Mouse (Mus musculus): ENCODE measurements around the gene Gm1043.
A peak's percentile ranks its signal among the peaks of the same experiment; 100 is the strongest.

The Gm1043 gene

DNA sequence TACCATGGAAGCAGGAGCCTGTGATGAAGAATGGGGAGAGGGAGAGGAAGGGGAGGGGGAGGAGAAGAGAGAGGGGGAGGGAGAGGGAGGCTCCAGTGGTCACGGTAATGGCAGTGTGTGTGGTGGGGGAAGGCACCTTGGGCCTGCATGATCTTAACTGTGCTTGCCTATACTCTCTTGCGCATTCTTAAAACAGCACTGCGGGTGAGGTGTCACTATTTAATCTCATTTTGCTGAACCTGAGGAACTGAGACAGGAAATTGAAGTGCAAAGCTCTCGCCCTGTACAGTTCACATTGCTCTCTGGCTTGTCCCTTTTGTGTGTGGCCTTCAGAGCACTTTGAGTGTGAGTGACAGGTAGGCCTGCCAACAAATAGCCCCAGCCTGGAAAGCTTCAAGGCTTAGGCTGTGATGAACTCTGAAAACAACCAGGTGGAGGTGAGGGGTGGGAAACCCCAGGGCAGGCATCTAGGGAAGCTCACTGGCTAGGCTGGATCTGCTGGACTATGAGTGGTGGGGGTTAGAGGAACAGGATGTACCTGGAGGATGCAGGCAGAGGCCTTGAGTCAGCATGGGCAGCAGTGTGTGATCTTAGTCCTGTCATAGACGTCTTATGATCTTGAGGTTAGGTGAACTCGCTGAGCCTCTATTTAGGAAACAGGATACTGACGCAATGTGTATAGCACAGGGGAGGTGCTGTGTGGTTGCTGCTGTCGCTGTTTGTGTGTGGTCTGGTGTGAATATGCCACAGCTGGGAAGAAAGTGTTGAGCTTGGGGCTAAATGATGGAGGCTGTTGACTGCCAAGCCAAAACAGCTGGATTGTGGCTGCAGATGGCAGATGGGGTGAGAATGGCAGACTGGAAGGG is 18.2 kb upstream of the Gm1043 start:
- DNase-seq (ENCODE audit: low spot score): peak; percentile 28

DNA sequence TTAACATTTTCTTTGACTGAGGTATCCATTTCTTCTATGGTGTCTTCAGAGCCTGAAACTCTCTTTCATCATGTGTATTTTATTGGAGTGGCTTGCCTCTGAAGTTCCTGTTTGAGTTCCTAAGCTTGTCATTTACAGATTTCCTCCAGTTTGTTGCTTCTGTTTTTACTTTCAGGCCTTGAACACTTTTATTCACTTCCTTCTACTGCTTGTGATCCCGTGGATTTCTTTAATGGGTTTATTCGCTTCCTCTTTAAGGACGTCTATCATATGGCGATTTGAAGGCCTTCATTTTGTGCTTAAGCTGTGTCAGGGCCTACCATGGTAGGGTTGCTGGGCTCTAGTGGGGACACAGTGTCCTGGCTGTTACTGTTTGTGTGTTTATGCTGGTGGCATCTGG is 11.5 kb upstream of the Gm1043 start:
- no peak for DNase-seq (ENCODE audit: low spot score)

DNA sequence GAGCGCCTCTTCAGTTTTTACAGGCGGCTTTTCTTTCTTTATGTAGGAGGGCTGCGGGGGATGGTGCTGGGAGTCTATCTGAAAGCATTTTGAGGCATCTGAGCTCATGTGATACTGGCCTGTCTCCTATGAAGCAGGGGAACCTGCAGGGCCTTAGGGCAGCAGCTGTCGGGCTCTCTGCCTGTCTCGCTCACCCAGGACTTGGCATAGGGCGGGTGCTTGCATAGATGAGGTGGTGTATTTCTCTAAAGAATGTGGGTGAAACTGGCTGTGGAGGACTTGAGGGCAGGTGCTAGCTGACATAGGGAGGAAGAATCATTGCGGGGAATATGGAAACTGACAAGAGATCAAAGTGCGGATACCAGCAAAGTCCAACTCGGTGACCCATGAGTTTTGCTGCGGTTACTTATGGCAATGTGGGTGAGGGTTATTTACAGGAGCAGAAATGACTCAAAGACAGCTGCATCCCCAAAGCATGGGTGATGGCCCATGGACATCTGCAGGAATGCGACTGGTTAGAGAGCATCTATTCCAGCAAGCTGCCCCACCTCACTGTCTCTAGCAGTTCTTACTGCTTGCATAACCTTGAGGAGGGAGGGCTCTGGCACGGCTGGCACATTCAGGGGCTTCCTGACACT is 8.4 kb upstream of the Gm1043 start:
- DNase-seq (ENCODE audit: low spot score): no peak

DNA sequence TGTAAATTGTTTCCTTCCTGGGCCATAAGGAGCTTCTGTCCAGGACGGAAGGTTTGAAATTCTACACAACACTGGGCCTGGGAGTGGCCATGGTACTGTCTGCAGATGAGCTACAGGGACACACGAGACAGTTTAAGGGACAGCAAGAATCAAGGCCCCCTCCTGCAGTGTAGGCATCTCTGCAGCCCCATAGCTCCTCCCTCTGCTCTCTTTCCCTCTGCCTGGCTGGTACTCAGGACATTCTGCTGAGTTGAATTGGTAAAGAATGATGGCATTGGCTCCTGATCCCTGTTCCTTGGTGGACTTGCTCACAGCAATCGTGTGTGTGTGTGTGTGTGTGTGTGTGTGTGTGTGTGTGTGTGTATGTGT is 7.9 kb upstream of the Gm1043 start:
- no peak for DNase-seq (ENCODE audit: low spot score)

DNA sequence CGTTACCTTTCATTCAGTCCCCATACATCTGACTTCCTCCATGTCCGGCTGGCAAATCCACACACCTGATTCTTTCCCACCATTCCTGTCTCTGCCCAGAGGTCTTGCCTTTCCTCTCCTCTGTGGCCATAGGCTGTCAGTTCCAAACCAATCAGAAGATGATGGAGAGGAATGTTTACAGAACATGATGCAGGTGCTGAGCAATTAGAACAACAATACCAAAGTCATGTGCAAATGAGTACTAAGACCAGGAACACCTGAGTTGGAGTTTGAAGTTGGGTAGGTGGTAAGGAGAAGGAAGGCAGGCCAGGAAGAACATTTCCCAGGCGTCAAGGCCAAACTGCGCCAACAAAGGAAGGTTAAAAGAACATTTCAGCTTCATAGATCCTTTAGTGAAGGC is 5.7 kb upstream of the Gm1043 start:
- DNase-seq (ENCODE audit: low spot score): no peak

DNA sequence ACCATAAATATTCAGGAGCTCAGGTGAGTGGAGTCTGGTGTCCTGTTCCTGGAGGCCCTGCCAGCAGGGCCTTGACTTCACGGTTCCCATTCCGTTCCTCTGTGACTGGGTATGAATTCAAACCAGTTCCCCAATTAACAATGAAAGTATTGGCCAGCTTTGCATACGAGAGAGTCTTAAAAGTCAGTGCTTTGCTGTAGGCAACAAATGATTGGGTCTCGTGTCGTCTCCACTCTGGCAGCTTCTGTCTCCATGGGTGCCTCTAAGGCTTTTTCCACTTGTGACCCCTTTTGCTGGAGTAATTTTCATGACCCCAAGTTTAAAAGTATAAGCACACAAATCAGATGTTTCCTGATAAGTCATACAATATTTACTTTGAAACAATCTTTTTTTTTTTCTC is 4.6 kb upstream of the Gm1043 start:
- no peak for DNase-seq (ENCODE audit: low spot score)

DNA sequence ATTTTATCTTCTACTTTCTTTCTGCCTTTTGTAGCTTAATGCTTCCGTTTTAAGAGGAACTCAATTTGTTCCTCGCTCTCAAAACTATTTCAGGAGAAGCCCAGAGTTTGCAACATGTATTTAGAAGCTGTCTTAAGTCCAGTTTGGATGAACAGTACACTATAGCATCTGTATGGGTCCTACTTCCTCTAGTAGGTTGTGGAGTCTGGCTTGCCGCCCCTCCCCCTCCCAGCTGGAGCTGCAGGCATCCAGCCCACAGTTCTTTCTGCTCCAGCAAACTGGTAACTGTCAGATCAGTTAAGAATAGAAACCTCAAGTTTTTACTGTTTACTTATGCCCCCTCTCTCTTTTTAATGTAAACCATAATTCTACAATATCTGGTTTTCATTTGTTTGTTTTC is 2.8 kb upstream of the Gm1043 start:
- DNase-seq (ENCODE audit: low spot score): no peak

DNA sequence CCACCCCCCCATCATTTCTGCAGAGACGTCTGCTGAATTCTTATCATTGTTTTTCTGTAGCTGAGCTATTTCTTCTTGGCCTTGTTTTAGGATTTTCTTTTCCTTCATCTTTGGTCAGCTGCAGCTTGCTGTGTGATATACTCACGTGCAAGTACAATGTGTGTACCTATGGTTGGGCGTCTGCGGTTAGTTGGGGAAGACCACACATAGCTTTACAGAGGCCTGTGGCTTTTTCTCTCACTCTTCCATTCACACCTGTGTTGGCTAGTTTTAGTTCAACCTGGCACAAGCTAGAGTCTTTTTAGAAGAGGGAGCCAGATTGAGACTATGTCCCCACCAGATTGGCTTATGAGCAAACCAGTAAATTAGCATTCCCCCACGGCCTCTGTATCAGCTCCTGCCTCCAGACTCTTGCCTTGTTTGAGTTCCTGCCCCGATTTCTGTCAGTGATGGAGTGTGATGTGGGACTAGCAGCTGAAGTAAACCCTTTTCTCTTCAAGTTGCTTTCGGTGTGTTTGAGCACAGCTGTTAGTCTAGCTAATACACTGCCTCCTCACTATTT is 1.9 kb upstream of the Gm1043 start:
- DNase-seq (ENCODE audit: low spot score): no peak

DNA sequence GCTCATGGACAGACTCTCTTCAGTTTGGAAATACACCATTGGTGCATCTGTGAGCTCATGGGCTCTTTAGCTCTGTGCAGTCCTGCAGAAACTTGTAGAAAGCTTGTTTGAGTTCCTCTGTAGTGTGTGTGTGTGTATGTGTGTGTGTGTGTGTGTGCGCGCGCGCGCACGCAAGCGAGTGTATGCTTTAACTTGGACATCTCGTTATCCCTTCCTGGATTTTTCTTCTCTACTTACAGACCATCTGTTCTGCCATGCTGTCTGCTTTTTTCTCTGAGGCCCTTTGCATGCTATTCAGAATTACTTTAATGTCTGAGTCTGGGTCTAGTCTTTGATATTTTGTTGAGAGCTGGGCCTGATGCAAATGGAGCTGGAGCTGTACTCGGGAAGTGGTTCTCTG is 1.3 kb upstream of the Gm1043 start:
- no peak for DNase-seq (ENCODE audit: low spot score)

DNA sequence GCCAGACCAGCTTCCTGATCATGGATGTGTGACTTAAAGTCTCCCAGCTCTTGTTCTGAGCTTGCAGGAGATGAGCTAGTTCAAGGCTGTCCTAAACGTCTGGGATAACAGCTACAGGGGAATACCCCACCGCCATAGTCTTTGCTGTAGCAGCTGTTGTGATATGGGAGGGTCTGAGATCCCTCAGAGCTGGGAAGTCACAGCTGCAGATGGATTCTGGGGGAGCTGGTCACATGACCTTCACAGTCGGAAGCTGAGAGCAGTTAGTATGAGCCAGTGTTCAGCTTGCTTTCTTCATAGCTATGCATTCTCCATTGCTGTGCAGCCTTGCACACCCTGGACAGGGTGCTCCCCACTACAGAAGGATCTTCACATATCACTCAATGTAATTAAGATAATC is 748 bp downstream of the Gm1043 start:
- no peak for DNase-seq (ENCODE audit: low spot score)

DNA sequence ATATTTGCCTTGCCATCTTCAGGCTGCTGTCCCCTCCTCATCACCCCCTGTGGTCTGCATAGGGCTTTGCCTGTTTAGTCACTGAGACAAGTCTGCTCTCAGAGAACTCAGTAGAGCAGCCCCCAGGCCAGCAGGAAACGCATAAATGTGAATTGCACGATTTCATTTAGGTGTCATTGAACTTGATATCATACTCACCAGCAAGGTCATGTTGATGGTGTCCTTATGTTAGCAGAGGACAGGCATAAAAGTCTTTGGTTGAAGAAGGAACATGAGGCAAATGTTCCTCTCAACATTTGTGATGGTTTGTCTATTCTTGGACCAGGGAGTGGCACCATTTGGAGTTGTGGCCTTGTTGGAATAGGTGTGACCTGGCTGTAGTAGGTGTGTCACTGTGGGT is 2.6 kb downstream of the Gm1043 start:
- DNase-seq (ENCODE audit: low spot score): no peak

DNA sequence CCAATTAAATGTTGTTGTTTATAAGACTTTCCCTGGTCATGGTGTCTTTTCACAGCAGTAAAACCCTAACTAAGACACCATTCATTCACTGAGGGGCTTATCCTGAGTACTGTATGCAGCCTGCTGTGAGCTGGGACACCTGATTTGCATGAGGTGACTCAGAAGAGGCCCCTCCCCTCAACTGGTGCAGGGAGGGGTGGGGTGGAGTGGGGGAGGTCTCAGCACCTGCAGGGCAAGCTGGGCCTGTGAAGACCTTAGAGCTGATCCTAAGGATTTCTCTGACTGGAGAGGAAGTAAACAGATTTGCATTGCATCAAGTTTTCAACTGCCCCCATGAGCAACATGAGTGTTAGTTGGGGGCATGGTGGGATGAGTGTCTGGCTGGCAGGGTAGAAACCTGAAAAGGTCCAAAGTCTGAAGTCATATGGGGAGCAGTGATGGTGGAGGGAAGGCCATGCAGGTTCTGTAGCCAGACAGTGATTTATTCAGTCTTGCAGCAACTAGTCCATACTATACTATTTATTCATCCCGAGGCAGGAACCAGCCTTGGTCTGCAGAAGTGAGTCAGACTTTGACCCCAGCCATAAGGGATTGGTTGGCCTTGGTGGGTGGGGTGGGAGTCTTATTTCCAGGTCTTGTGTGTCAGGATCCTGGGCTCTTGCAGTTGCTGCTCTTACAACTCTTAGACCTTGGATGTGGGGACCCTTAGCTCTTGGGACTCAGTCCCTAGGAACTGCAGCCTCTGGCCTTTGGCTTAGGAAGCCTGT is 3.4 kb downstream of the Gm1043 start:
- DNase-seq (ENCODE audit: low spot score): no peak

DNA sequence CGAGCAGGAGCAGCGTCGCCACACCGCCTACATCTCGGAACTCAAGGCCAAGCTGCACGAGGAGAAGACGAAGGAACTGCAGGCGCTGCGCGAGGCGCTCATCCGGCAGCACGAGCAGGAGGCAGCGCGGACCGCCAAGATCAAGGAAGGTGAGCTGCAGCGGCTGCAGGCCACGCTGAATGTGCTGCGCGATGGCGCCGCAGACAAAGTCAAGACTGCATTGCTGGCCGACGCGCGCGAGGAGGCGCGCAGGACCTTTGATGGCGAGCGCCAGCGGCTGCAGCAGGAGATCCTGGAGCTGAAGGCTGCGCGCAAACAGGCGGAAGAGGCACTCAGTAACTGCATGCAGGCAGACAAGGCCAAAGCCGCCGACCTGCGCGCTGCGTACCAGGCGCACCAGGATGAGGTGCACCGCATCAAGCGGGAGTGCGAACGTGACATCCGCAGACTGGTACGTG is 6.0 kb downstream of the Gm1043 start:
- no peak for DNase-seq (ENCODE audit: low spot score)

DNA sequence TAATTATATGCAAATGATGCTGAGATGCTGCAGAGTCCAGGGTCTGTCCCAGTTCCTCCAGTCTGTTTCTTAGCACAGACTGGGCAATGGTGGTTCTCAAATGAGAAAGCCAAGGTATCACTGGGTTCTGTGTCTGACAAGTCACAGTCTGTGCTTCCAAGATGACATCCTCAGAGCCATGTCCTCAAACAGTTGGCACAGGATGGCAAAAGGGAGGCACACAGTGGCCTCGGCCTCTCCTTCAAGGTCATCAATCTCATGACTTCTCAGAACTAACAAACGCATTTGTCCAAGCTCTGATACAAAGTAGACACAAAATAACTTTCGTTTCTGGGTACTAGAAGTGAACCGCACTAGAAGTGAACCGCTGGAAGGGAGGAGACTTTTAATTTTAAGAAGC is 9.8 kb downstream of the Gm1043 start:
- no peak for DNase-seq (ENCODE audit: low spot score)

DNA sequence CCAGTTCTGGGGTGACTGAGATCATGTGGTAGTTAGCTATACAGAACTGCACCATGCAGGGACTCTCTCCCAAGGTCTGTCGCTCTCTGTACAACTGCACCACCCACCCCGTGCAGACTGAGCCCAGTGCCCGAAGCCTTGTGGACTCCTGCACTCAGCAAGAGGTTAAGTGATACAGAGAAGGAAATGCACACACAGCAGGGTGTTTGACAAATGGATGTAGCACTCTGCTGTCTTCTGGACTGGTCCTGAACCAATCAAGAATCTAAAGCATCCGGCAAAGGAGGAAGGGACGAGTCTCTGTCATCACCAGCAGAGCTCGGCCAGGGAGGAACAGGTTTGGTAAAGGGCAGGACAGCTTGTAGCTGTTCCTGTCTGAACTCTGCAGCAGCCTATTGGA is 12.4 kb downstream of the Gm1043 start:
- DNase-seq (ENCODE audit: low spot score): no peak

DNA sequence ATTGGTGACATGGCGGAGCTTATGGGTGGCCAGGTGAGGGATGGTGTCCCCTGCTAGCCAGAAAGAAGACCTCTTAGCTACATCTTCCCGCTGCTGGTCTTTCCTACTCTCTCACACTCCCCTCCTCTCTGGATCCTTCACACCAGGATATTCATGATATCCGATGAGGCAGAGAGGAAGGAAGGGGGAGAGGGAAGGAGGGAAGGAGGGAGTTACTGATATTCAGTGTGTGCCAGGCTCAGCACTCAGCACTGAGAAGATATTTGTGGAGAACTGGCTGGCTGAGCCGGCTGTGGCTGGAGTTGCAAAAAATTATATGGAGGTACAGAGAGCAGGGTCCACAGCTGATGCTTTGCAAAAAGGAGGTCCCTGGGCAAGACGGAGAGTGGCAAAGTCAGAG is 15.6 kb downstream of the Gm1043 start:
- DNase-seq (ENCODE audit: low spot score): no peak

DNA sequence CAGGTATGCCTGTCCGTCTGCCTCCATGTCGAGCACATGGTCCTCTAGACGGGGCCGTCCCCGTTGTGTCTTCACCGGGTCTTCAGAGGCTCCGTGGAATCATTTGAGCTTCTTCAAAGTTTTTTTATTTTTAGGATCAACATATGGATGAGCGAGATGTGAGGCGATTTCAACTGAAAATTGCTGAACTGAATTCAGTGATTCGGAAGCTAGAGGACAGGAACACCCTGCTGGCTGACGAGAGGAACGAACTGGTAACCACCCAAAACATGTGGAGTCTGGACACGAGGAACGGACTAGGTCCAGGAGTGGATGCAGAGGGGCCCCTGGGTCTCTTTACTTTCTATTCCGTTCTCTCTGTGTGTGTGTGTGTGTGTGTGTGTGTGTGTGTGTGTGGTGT is 16.5 kb downstream of the Gm1043 start:
- no peak for DNase-seq (ENCODE audit: low spot score)

DNA sequence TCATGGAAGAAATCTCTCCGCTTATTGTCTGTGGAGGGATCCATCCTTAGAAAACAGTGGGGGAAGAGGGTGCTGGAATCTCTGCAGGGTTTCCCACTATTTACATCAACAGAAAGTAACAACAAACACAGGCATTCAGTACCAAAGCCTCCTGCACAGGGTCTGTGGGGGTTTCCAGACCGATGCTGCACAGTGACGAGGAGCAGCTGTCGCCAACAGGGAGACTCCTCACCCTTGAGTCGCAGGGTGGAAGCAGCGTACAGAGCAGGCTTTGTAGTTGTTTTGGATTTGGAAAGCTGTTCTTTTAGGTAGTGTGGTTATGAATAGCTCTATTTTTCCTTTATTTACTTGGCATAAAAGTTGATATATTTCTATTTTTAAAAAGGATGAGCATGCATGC is 16.9 kb downstream of the Gm1043 start:
- DNase-seq (ENCODE audit: low spot score): no peak

DNA sequence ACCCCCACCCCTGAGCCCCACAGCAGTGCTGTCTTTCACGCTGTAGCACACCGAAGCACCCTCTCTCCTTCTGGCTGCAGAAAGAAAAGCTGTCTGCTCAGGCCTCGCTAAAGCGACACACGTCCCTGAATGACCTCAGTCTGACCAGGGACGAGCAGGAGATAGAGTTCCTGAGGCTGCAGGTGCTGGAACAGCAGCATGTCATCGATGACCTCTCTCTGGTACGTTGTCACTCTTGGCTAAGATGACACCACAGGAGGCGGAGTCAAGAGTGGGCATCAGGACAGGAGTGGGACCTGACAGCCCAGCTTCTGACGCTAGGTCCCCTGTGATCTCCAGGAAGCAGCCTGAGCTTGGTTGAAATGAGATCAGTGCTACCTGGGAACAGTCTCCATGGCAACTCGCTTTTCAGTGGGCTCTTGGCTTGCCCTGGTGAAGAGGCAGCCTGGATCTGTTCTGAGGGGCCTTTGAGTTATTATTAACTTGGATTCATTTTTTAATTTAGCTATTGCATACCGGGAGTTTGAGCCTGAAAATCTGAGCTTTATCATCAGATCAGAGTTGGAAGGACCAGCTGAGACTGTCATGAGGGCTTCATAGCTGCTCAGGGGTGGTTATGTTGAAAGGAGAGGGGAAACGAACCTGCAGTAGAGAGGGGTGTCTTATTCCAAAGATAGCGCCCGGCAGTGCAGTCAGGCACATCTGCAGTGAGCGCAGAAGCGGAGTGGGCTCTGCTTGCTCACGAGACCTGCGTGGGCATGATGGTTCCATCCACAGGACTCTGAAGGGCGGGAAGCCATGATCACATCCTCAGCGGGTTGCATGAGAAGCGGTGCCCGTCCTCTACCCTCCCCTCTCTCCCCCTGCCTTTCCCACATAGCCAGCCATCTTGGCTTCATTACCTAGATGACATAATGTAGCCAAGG is 20.6 kb downstream of the Gm1043 start:
- no peak for DNase-seq (ENCODE audit: low spot score)

DNA sequence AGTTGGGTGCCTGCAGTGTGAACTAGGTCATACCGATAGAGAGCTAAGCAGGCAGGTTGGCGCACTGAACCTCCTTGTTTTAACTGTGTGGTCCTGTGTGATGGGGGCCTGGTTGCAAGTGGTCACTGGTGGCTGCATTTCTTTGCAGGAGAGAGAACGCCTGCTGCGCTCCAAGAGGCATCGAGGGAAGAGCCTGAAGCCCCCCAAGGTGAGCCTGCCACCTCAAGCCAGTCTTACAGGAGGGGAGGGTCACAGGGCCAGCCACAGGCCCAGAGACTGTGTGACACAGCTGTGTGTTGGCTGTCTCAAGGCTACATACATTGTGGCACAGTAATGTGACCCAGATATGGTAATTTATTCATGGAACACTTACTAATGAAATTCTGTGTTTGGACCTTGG is 21.9 kb downstream of the Gm1043 start:
- DNase-seq (ENCODE audit: low spot score): no peak

DNA sequence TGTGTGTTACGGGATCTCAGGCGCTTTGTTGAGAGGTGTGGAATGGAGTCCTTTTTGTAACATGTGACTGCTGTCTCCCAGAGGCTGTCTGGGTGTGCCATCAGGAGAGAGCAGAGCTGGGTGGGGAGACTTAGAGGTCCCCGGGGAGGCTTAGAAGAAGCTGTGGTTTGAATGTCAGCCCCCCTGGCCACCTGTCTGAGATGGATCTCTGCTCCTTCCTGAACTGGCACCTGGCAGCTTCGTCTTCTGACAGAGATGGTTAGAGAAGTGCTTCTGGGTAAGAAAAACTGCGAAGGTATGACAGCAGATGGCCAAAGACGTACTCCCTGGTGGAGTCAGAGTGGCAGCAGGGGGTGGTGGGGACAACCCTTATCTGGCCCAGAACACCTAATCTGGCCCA is 22.4 kb downstream of the Gm1043 start:
- DNase-seq (ENCODE audit: low spot score): no peak

Data from lung, postnatal 25 days (tissue).